Mouse (Mus musculus) gonadal fat pad, adult 2 months (tissue): ENCODE data around the gene Llph. TPM values are rescaled to one million over a fixed set of nuclear protein-coding genes. Genes with fewer than 3 reads are reported as not detected.

Experiments
- DNase-seq: peaks from one replicate; pipeline ENCODE4 v3.0.0-alpha.2; 2012; ENCODE audit warnings: low read depth
- polyA plus RNA-seq: library from polyadenylated mRNA; depleted of rRNA; stranded (reverse); fragments of >200 nt; gene quantifications from 2 replicates; pipeline ENCODE4 v1.2.3, GENCODE M21; 2012; rRNA removed

Llph gene
- polyA plus RNA-seq, 1 experiment: 6.7 TPM

DNA sequence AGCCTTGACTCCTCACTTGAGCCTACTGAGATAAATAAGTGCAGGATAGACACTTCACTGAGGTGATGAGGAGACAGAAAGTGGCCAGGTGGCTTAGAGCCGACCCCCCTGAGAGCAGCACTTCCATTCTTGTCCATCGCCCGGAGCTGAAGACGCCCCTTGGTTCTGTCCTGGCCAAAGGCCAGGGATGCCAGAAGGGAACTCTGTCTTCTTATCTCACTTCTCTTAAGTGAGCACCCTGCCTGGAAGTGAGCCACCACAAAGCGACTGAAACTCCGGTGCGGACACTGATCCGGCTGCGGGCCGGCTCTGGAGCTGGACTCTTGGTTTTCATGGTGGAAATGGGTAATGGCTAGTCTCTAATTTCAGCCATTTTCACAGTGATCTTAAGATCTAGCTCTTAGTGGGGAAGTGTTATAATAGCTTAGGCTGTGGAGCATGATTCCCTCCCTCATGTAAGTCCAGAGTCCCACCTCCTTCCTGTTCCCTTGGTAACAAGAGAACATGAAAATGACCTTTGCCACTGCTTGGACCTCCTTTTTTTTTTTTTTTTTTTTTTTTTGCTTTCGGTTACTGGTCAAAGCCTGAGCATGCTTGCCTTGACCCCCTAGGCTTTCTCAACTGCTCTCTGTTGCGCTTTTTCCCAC, 52.7 kb downstream of the Llph start:
- no peak for DNase-seq

DNA sequence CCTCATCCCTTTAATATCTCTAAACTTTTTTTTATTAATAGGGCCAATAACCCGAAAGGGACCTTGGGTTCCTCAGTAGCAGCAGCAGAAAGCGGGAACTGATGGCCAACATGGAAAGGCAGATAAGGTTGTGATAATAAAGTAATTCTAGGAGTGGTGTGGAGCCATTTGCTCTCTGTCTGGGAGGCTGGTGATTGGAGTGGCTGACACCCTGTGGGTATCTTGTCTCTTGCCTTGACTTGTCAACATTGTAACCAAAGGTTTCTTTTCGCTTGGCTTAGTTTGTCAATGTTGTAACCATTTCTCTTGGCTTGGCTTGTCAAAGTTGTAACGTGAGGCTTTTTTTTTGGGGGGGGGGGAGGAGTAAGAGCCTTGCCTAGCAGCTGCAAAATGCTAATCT, 53.5 kb downstream of the Llph start:
- DNase-seq: no peak

DNA sequence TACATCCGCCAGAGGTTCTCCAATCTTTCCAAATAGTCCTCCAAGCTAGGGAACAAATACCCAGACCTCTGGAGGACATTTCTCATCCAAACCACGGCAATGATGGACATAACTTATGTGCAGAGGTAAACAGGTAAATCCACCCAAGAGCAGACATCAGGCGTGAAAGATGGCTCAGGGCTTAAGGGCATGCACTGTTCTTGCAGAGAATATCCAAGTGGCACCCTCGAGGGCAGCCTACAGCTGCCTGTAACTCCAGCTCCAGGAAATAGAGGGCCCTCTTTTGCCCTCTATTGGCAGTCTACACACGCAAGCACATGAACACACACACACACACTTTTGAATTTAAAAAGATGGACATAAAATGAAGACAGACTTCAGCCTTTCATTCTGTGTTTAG, 54.8 kb downstream of the Llph start:
- DNase-seq: no peak

Other genes starting within 250 kb of the Llph start
- gene Helb, start 114.1 kb upstream of the Llph start, polyA plus RNA-seq: 5.7 and 5.9 TPM in 2 replicates
- gene Tmbim4, start 25.5 kb upstream of the Llph start, polyA plus RNA-seq: 604 and 640 TPM in 2 replicates
- gene Irak3, start 24.9 kb upstream of the Llph start, polyA plus RNA-seq: 4.9 and 5.4 TPM in 2 replicates
- gene Hmga2, start 249.4 kb downstream of the Llph start, polyA plus RNA-seq: 0.05 and 0.13 TPM in 2 replicates